Mouse (Mus musculus): ENCODE results near the gene Ptprt. TPM values are rescaled to one million over a fixed set of nuclear protein-coding genes. Genes with fewer than 3 reads are reported as not detected.

Ptprt gene
- polyA plus RNA-seq, 1 experiment from 2014 or later: 3.4 TPM

GRCm38 (mm10) chr2:162418181-162418580, 242.8 kb downstream of the Ptprt start:
- H3K36me3 ChIP-seq (ENCODE audit: insufficient read depth): no peaks in the 10 kb centered on the region
- WGBS: 37% methylated on average over 3 of the region's 3 CpGs
- H3K9me3 ChIP-seq (ENCODE audit: low read depth, low read length): no peaks in the 10 kb centered on the region
- no peak overlapping the region for H3K4me2 ChIP-seq
- H3K4me1 ChIP-seq (ENCODE audit: insufficient read depth): no peaks in the 10 kb centered on the region
- DNase-seq: peak; percentile 2
- H3K9ac ChIP-seq: no peak overlapping the region
- no peak overlapping the region for H3K27ac ChIP-seq (ENCODE audit: low read depth)
- H3K27me3 ChIP-seq (ENCODE audit: insufficient read depth, low read length): no peaks in the 10 kb centered on the region
- no peak for TF ChIP-seq CTCF (IDR thresholded peaks at IDR 0.05; ENCODE audit: low read depth)
- ATAC-seq (ENCODE audit: insufficient read depth): no peak
- no peak overlapping the region for H3K4me3 ChIP-seq (ENCODE audit: low read depth, low read length)

GRCm38 (mm10) chr2:162413073-162413812, 247.7 kb downstream of the Ptprt start:
- Histone ChIP-seq H3K4me1 (ENCODE audit: insufficient read depth) (no peaks in the 10 kb centered on the region), H3K4me3 (ENCODE audit: low read depth, low read length) (no peak overlapping the region), H3K4me2 (no peak overlapping the region), H3K27ac (ENCODE audit: low read depth) (no peak overlapping the region), H3K9me3 (ENCODE audit: low read depth, low read length) (no peaks in the 10 kb centered on the region), H3K9ac (no peak overlapping the region), H3K27me3 (ENCODE audit: insufficient read depth, low read length) (no peaks in the 10 kb centered on the region), H3K36me3 (ENCODE audit: insufficient read depth) (no peaks in the 10 kb centered on the region)
- WGBS: 74% methylated on average over 5 of the region's 5 CpGs
- ATAC-seq (ENCODE audit: insufficient read depth) (no peak), DNase-seq (no peak)
- no peak for TF ChIP-seq CTCF (IDR thresholded peaks at IDR 0.05; ENCODE audit: low read depth)

- DNase-seq: no peak
Observed at GRCm38 (mm10) chr2:162411014-162411413, 249.9 kb downstream of the Ptprt start.

GRCm38 (mm10) chr2:162409245-162409644, 251.7 kb downstream of the Ptprt start:
- Histone ChIP-seq H3K4me3 (ENCODE audit: low read depth, low read length) (no peak overlapping the region), H3K27ac (ENCODE audit: low read depth) (no peak overlapping the region), H3K27me3 (ENCODE audit: insufficient read depth, low read length) (no peaks in the 10 kb centered on the region), H3K4me2 (no peak overlapping the region), H3K36me3 (ENCODE audit: insufficient read depth) (no peaks in the 10 kb centered on the region), H3K9ac (no peak overlapping the region), H3K9me3 (ENCODE audit: low read depth, low read length) (no peaks in the 10 kb centered on the region), H3K4me1 (ENCODE audit: insufficient read depth) (no peaks in the 10 kb centered on the region)
- no peak for TF ChIP-seq CTCF (IDR thresholded peaks at IDR 0.05; ENCODE audit: low read depth)
- no peak for DNase-seq
- ATAC-seq (ENCODE audit: insufficient read depth): no peak
- WGBS: 77% methylated on average over 8 of the region's 8 CpGs

More at GRCm38 (mm10) chr2:162411014-162411413, 249.9 kb downstream of the Ptprt start:
- 68% methylated on average over 4 of the region's 4 CpGs for WGBS
- Histone ChIP-seq H3K36me3 (ENCODE audit: insufficient read depth) (no peaks in the 10 kb centered on the region), H3K27ac (ENCODE audit: low read depth) (no peak overlapping the region), H3K4me2 (no peak overlapping the region), H3K4me3 (ENCODE audit: low read depth, low read length) (no peak overlapping the region), H3K9ac (no peak overlapping the region), H3K4me1 (ENCODE audit: insufficient read depth) (no peaks in the 10 kb centered on the region), H3K27me3 (ENCODE audit: insufficient read depth, low read length) (no peaks in the 10 kb centered on the region), H3K9me3 (ENCODE audit: low read depth, low read length) (no peaks in the 10 kb centered on the region)
- no peak for TF ChIP-seq CTCF (IDR thresholded peaks at IDR 0.05; ENCODE audit: low read depth)
- no peak for ATAC-seq (ENCODE audit: insufficient read depth)

GRCm38 (mm10) chr2:162401316-162402100, 259.4 kb downstream of the Ptprt start:
- 60% methylated on average over 6 of the region's 6 CpGs for WGBS
- Histone ChIP-seq H3K9ac (no peak overlapping the region), H3K4me3 (ENCODE audit: low read depth, low read length) (no peak overlapping the region), H3K4me2 (no peak overlapping the region), H3K36me3 (ENCODE audit: insufficient read depth) (no peaks in the 10 kb centered on the region), H3K27ac (ENCODE audit: low read depth) (no peak overlapping the region), H3K9me3 (ENCODE audit: low read depth, low read length) (no peaks in the 10 kb centered on the region), H3K27me3 (ENCODE audit: insufficient read depth, low read length) (no peaks in the 10 kb centered on the region), H3K4me1 (ENCODE audit: insufficient read depth) (no peaks in the 10 kb centered on the region)
- ATAC-seq (ENCODE audit: insufficient read depth): no peak
- TF ChIP-seq CTCF (IDR thresholded peaks at IDR 0.05; ENCODE audit: low read depth): no peak
- DNase-seq: no peak

GRCm38 (mm10) chr2:162394601-162395000, 266.3 kb downstream of the Ptprt start:
- no peak for ATAC-seq (ENCODE audit: insufficient read depth)
- Histone ChIP-seq H3K9me3 (ENCODE audit: low read depth, low read length) (no peaks in the 10 kb centered on the region), H3K36me3 (ENCODE audit: insufficient read depth) (no peaks in the 10 kb centered on the region), H3K4me1 (ENCODE audit: insufficient read depth) (no peaks in the 10 kb centered on the region), H3K4me3 (ENCODE audit: low read depth, low read length) (no peak overlapping the region), H3K9ac (no peak overlapping the region), H3K4me2 (no peak overlapping the region), H3K27me3 (ENCODE audit: insufficient read depth, low read length) (no peaks in the 10 kb centered on the region), H3K27ac (ENCODE audit: low read depth) (no peak overlapping the region)
- 33% methylated on average over 6 of the region's 6 CpGs for WGBS
- no peak for DNase-seq
- no peak for TF ChIP-seq CTCF (IDR thresholded peaks at IDR 0.05; ENCODE audit: low read depth)

- DNase-seq: no peak
Observed at GRCm38 (mm10) chr2:162391834-162392233, 269.1 kb downstream of the Ptprt start.

More at GRCm38 (mm10) chr2:162391834-162392233, 269.1 kb downstream of the Ptprt start:
- no peak overlapping the region for H3K4me3 ChIP-seq (ENCODE audit: low read depth, low read length)
- no peak for ATAC-seq (ENCODE audit: insufficient read depth)
- H3K27ac ChIP-seq (ENCODE audit: low read depth): no peak overlapping the region
- H3K4me1 ChIP-seq (ENCODE audit: insufficient read depth): no peaks in the 10 kb centered on the region
- TF ChIP-seq CTCF (IDR thresholded peaks at IDR 0.05; ENCODE audit: low read depth): no peak
- no peak overlapping the region for H3K9ac ChIP-seq
- H3K36me3 ChIP-seq (ENCODE audit: insufficient read depth): no peaks in the 10 kb centered on the region
- no peaks in the 10 kb centered on the region for H3K27me3 ChIP-seq (ENCODE audit: insufficient read depth, low read length)
- H3K9me3 ChIP-seq (ENCODE audit: low read depth, low read length): no peaks in the 10 kb centered on the region
- no peak overlapping the region for H3K4me2 ChIP-seq
- WGBS: 76% methylated on average over 4 of the region's 4 CpGs

Measured in lung, embryonic 14.5 days (tissue).